Mouse (Mus musculus) liver, embryonic 16.5 days (tissue): ENCODE measurements around the gene Lmf2. TPM values are rescaled to one million over a fixed set of nuclear protein-coding genes. Genes with fewer than 3 reads are reported as not detected.

Experiments used
- ATAC-seq: fragments of 200-750 bp; cut with Nextera tagmentation; 2 replicates; pipeline ENCODE4 v1.8.0; 2017; ENCODE audit warnings: low read depth, mild to moderate bottlenecking, moderate number of reproducible peaks, moderate library complexity
- H3K27ac ChIP-seq: fragments of 300-500 bp; sonication (generic); 2 replicates; pipeline ENCODE4 v1.5.1; 2014; ENCODE audit warnings: mild to moderate bottlenecking, low read length
- H3K27me3 ChIP-seq: fragments of 300-500 bp; sonication (generic); 2 replicates; pipeline ENCODE4 v1.6.1; 2014; ENCODE audit warnings: low read depth, low read length, mixed read lengths; ENCODE audit not compliant: control insufficient read depth, insufficient read depth
- H3K36me3 ChIP-seq: fragments of 300-500 bp; sonication (generic); 2 replicates; pipeline ENCODE4 v1.6.1; 2014; ENCODE audit warnings: mild to moderate bottlenecking; ENCODE audit not compliant: control insufficient read depth, insufficient read depth
- H3K4me1 ChIP-seq: fragments of 300-500 bp; sonication (generic); 2 replicates; pipeline ENCODE4 v1.6.1; 2014; ENCODE audit warnings: low read depth, low read length, mixed read lengths; ENCODE audit not compliant: control insufficient read depth
- H3K4me2 ChIP-seq: fragments of 300-500 bp; sonication (generic); 2 replicates; pipeline ENCODE4 v1.6.1; 2014; ENCODE audit warnings: low read depth, low read length, mixed read lengths
- H3K4me3 ChIP-seq: fragments of 300-500 bp; sonication (generic); 2 replicates; pipeline ENCODE4 v1.5.1; 2014; ENCODE audit warnings: low read depth, mild to moderate bottlenecking, low read length
- H3K9ac ChIP-seq: fragments of 300-500 bp; sonication (generic); 2 replicates; pipeline ENCODE4 v1.6.1; 2014; ENCODE audit warnings: low read depth, low read length
- H3K9me3 ChIP-seq: fragments of 300-500 bp; sonication (generic); replicated peaks from 2 replicates; pipeline ENCODE4 v1.6.1; 2016; ENCODE audit warnings: low read length; ENCODE audit not compliant: control insufficient read depth
- WGBS: fragments of 180-500 bp; shearing (Covaris S2); extraction: QIAGEN DNeasy Blood & Tissue Kit; methylation state at CpG from one replicate; pipeline ENCODE4 v1.1.7; 2014; ENCODE audit not compliant: insufficient replicate concordance; 5-methylcytosine and 5-hydroxymethylcytosine counted together
- polyA plus RNA-seq: library from polyadenylated mRNA; unstranded; fragments of >200 nt; fragmentation: Nextera tagmentation; extraction: Ambion mirVana; gene quantifications from 2 replicates; pipeline ENCODE4 v1.2.1, GENCODE M21; 2015

The Lmf2 gene
- polyA plus RNA-seq, 1 experiment from 2014 or later: 34.4 TPM

DNA sequence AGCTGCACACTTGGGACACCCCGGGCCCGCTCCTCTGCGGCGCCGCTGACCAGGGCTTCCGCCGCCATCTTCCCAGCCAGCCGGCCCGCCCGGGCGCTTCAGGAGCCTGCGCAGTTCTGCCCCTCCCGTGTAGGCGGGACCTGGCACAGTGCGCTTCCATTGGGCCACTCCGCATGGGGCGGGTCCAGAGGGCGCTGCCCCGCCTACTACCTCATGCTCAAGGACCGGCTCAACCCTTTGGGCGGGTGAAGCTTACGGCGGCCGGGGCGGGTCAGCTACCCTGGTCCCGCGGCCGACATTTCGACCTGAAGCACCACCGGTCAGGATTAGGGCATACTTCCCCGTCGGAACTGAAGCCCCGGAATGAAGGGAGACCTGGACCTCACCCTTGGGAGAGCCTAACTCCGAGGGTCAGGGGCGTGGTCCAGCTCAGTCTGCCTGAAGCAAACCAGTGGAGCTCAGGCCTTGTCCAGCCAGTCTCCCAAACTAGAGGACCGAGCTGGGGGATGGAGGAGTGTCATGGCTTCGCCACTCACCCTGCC lies 40.2 kb downstream of the Lmf2 start, which contains the start of gene Sbf1:
Sbf1 (minus strand) TSS at position 122 of the 542 bp plus-strand sequence.
- Histone ChIP-seq H3K4me2 (peak within 1 kb of the TSS; percentile 93), H3K27ac (peak within 1 kb of the TSS; percentile 59), H3K36me3 (no peaks in the 10 kb centered on the region), H3K4me3 (peak within 1 kb of the TSS; percentile 97), H3K4me1 (peaks cover 36% of the 10 kb centered on the region), H3K27me3 (no peaks in the 10 kb centered on the region), H3K9me3 (no peaks in the 10 kb centered on the region), H3K9ac (peak within 1 kb of the TSS; percentile 96)
- WGBS: under 1% methylated on average over 37 of the region's 37 CpGs
- peak; percentile 100 for ATAC-seq

- peaks cover 42% of the 10 kb centered on the region for H3K4me1 ChIP-seq
- H3K36me3 ChIP-seq: no peaks in the 10 kb centered on the region
- under 1% methylated on average over 58 of the region's 58 CpGs for WGBS
- H3K4me2 ChIP-seq: peak overlapping the region; percentile 82
- no peaks in the 10 kb centered on the region for H3K27me3 ChIP-seq
- H3K4me3 ChIP-seq: peak overlapping the region; percentile 97
- peak overlapping the region; percentile 96 for H3K9ac ChIP-seq
- ATAC-seq: peak; percentile 17
- H3K9me3 ChIP-seq: no peaks in the 10 kb centered on the region
- peak overlapping the region; percentile 41 for H3K27ac ChIP-seq
Measured at GRCm38 (mm10) chr15:89314511-89315189, 40.8 kb downstream of the Lmf2 start.

DNA sequence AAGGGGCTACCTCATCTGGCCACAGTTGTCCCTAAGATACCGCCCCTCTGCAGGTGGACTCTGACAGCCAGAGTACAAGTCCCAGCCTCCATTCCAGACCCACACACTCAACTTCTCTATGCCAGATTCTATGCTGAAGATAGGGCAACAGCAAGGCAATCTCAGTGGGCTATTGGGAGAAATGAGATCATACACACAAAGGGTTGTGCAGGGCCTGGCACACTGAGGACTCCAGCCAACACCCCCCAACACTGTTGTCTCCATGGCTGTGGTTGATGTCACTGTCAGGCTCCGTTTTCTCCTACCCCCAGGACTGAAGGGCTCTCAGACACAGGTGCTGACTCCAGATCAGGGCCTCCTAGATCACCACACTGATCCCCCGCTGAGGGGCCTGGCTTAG lies 41.4 kb downstream of the Lmf2 start:
- ATAC-seq: no peak
- Histone ChIP-seq H3K36me3 (no peaks in the 10 kb centered on the region), H3K27ac (no peak overlapping the region), H3K9me3 (no peaks in the 10 kb centered on the region), H3K4me2 (peak overlapping the region; percentile 82), H3K9ac (peak overlapping the region; percentile 96), H3K4me1 (peaks cover 42% of the 10 kb centered on the region), H3K4me3 (peak overlapping the region; percentile 97), H3K27me3 (no peaks in the 10 kb centered on the region)
- WGBS: 29% methylated on average over 3 of the region's 3 CpGs

GRCm38 (mm10) chr15:89313359-89313758 lies 42.1 kb downstream of the Lmf2 start:
- Histone ChIP-seq H3K4me3 (no peak overlapping the region), H3K9me3 (no peaks in the 10 kb centered on the region), H3K4me2 (peak overlapping the region; percentile 82), H3K27ac (no peak overlapping the region), H3K36me3 (no peaks in the 10 kb centered on the region), H3K9ac (no peak overlapping the region), H3K4me1 (peaks cover 42% of the 10 kb centered on the region), H3K27me3 (no peaks in the 10 kb centered on the region)
- ATAC-seq: no peak
- 67% methylated on average over 4 of the region's 4 CpGs for WGBS

DNA sequence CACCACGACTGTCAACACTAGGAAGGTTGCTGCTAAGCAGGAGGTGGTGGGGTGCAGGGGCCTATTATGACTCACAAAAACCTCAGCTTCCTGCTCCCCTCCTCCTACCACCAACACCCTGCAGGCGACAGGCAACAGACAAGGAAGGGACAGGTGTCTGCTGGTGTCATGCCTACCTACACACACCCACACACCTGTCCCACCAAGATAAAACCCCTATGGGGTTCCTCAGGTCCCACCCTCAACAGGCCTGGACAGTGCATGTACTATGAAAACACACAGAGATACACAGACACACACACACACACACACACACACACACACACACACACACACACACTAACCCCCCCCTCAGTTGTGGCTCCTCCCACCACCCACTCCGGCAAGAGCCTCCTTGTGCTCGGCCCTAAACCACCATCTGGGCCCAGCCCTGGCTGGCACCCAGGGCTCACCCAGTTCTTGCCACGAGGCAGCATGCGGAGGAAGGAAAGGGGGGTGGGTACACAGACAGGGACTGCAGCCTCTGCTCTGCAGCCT lies 45.4 kb downstream of the Lmf2 start:
- Histone ChIP-seq H3K27me3 (no peaks in the 10 kb centered on the region), H3K9me3 (no peaks in the 10 kb centered on the region), H3K4me2 (no peak overlapping the region), H3K9ac (no peak overlapping the region), H3K4me3 (no peak overlapping the region), H3K36me3 (peaks cover 8% of the 10 kb centered on the region), H3K27ac (no peak overlapping the region), H3K4me1 (peaks cover 36% of the 10 kb centered on the region)
- no peak for ATAC-seq
- 11% methylated on average over 6 of the region's 6 CpGs for WGBS

DNA sequence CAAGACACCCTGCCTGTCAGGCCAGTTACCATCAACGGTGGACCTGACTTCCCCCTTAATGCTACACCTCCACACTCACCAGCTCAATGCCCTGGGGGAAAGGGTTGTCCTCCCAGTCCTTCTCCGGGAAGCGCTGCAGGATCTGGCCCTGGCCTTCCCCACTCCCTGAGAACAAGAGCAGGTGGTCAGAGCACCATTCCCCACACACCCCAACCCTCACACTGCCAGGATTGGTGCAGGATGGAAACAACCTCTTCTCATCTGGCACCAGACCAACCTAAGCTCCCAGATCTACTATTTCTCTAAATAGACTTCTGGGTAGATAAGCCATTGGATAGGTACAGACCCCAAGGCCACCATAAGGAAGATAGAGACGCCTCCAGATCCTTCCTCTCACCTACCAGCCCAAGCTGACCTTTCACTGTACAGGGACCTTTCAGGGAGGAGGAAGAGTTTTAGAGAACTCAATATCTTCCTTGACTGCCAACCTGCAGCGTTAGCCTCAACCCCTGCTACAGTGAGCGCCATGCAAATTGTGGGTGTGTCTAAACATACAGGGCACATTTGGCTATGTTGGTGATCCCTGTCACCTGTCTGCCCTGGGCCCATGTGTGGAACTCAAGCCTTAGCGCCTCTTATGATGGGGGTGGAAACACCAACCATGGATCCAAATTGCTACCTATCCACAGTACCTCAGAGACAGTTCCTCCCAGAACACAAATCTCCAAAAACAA lies 46.9 kb downstream of the Lmf2 start:
- Histone ChIP-seq H3K27me3 (no peaks in the 10 kb centered on the region), H3K9me3 (no peaks in the 10 kb centered on the region), H3K27ac (no peak overlapping the region), H3K4me3 (no peak overlapping the region), H3K4me1 (peaks cover 27% of the 10 kb centered on the region), H3K36me3 (peaks cover 11% of the 10 kb centered on the region), H3K4me2 (no peak overlapping the region), H3K9ac (no peak overlapping the region)
- WGBS: 75% methylated on average over 7 of the region's 7 CpGs
- ATAC-seq: no peak

DNA sequence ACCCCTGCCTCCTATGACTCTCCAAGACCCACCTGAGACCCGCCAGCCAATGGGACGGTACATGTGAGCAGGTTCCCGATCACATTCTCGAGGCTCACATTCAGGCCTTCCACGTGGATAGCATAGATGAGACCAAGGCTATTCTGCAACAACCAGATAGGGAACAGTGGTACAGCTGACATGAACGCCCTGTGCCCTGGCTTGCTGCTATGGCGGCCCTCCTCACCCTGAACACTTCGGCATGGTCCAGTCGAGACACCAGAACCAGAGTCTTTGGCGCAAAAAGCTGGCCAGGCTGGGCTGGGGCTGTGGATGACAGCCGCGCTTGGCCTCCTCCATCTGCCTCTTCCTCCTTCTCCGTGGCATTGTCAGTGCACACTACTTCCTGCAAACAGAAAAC lies 48.0 kb downstream of the Lmf2 start:
- no peaks in the 10 kb centered on the region for H3K9me3 ChIP-seq
- no peaks in the 10 kb centered on the region for H3K27me3 ChIP-seq
- no peak overlapping the region for H3K9ac ChIP-seq
- peaks cover 16% of the 10 kb centered on the region for H3K4me1 ChIP-seq
- H3K4me3 ChIP-seq: no peak overlapping the region
- H3K4me2 ChIP-seq: no peak overlapping the region
- no peak overlapping the region for H3K27ac ChIP-seq
- H3K36me3 ChIP-seq: peaks cover 21% of the 10 kb centered on the region
- ATAC-seq: no peak
- 70% methylated on average over 13 of the region's 13 CpGs for WGBS

DNA sequence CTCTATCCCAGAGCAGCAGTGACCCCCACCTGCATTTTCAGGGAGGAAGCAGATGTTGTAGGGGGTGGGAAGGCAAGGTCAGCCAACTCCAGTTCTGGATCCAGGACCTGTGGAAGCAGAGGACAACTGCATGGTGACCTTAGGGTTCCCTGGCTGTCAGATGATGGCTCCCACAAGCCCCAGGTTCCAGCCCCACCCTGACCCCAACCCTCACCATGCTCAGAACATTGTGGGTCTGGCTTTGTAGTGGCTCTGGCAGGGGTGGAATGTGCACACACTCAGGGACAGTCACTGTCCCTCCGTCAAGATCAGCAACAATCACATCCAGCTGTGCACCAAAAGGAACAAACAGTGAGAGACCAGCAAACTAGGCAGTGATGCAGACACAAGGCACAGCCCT lies 49.5 kb downstream of the Lmf2 start:
- Histone ChIP-seq H3K36me3 (peaks cover 31% of the 10 kb centered on the region), H3K4me3 (no peak overlapping the region), H3K27me3 (no peaks in the 10 kb centered on the region), H3K27ac (no peak overlapping the region), H3K4me1 (peaks cover 12% of the 10 kb centered on the region), H3K4me2 (no peak overlapping the region), H3K9me3 (no peaks in the 10 kb centered on the region), H3K9ac (no peak overlapping the region)
- no peak for ATAC-seq
- 60% methylated on average over 1 of the region's 1 CpGs for WGBS
